Mouse (Mus musculus) lung, postnatal 0 days (tissue): ENCODE measurements around the gene Arrb1. TPM values are rescaled to one million over a fixed set of nuclear protein-coding genes. Genes with fewer than 3 reads are reported as not detected.
A peak's percentile ranks its signal among the peaks of the same experiment; 100 is the strongest.

ENCODE experiments used
- ATAC-seq: fragments of 200-750 bp; cut with Nextera tagmentation; 2 replicates; pipeline ENCODE4 v1.8.0; 2017; ENCODE audit warnings: moderate library complexity
- DNase-seq: peaks from one replicate; pipeline ENCODE4 v3.0.0-alpha.2; 2016; ENCODE audit warnings: low spot score
- H3K27ac ChIP-seq: fragments of 300-500 bp; sonication (generic); 2 replicates; pipeline ENCODE4 v1.5.1; 2014; ENCODE audit warnings: antibody characterized with exemption, mild to moderate bottlenecking, low read length, mixed read lengths
- H3K27me3 ChIP-seq: fragments of 300-500 bp; sonication (generic); replicated peaks from 2 replicates; pipeline ENCODE4 v1.6.1; 2014; ENCODE audit warnings: low read length, mixed read lengths; ENCODE audit not compliant: insufficient read depth
- H3K36me3 ChIP-seq: fragments of 300-500 bp; sonication (generic); 2 replicates; pipeline ENCODE4 v1.6.1; 2014; ENCODE audit warnings: low read length, mixed read lengths; ENCODE audit not compliant: insufficient read depth
- H3K4me1 ChIP-seq: fragments of 300-500 bp; sonication (generic); 2 replicates; pipeline ENCODE4 v1.6.1; 2014; ENCODE audit warnings: antibody characterized with exemption, low read depth, low read length, mixed read lengths; ENCODE audit not compliant: insufficient read depth
- H3K4me2 ChIP-seq: fragments of 300-500 bp; sonication (generic); replicated peaks from 2 replicates; pipeline ENCODE4 v1.6.1; 2014; ENCODE audit warnings: low read depth, mild to moderate bottlenecking, low read length, moderate library complexity, mixed read lengths
- H3K4me3 ChIP-seq: fragments of 300-500 bp; sonication (generic); 2 replicates; pipeline ENCODE4 v1.5.1; 2014; ENCODE audit warnings: low read depth, low read length
- H3K9ac ChIP-seq: fragments of 300-500 bp; sonication (generic); replicated peaks from 2 replicates; pipeline ENCODE4 v1.6.1; 2014; ENCODE audit warnings: low read depth, mild to moderate bottlenecking
- H3K9me3 ChIP-seq: fragments of 300-500 bp; sonication (generic); 2 replicates; pipeline ENCODE4 v1.6.1; 2016; ENCODE audit warnings: low read length, mixed read lengths
- CTCF ChIP-seq: IDR thresholded peaks from 2 replicates; pipeline ENCODE4 v1.5.1; 2016; ENCODE audit warnings: antibody characterized with exemption, mild to moderate bottlenecking
- EP300 ChIP-seq: IDR thresholded peaks from 2 replicates; pipeline ENCODE4 v1.6.1; 2016; ENCODE audit warnings: antibody characterized with exemption, mild to moderate bottlenecking, control low read depth
- WGBS: fragments of 180-500 bp; shearing (Covaris S2); extraction: QIAGEN DNeasy Blood & Tissue Kit; methylation state at CpG from one replicate; pipeline ENCODE4 v1.1.7; 2014; 5-methylcytosine and 5-hydroxymethylcytosine counted together
- polyA plus RNA-seq: library from polyadenylated mRNA; unstranded; fragments of >200 nt; fragmentation: Nextera tagmentation; extraction: Ambion mirVana; gene quantifications from 2 replicates; pipeline ENCODE4 v1.2.1, GENCODE M21; 2015

Arrb1 gene
- polyA plus RNA-seq, 1 experiment from 2014 or later = 21.7 TPM

DNA sequence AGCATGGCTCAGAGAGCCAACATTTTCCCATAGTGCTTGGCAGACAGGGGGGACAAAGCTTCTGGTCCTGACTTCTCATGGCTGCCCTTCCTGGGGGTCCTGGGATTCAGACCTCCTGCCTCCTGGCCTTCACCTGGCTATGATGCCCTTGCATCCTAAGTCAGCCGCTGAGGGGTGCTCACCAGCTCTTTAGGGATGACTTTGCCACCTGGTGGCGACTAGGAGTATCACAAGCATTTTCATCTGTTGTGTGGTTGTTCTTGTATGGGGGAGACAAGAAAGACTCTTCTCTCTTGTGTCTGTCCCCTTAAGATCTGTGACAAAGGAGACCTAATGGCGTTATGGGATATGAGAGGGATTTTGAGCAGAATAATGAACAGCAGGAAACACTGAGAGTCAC is 54.8 kb downstream of the Arrb1 start:
- H3K36me3 ChIP-seq = peaks cover 46% of the 10 kb centered on the region
- no peak overlapping the region for H3K27ac ChIP-seq
- ATAC-seq (0 out of 2 replicates have a peak, but pooled peaks have one; percentile 27), DNase-seq (peak; percentile 71)
- no peaks in the 10 kb centered on the region for H3K9me3 ChIP-seq
- H3K9ac ChIP-seq = no peak overlapping the region
- no peak overlapping the region for H3K4me3 ChIP-seq
- H3K4me2 ChIP-seq = no peak overlapping the region
- no peaks in the 10 kb centered on the region for H3K4me1 ChIP-seq
- H3K27me3 ChIP-seq = no peaks in the 10 kb centered on the region
- TF ChIP-seq EP300 (no peak), CTCF (peak; percentile 89)
- 15% methylated on average over 3 of the region's 3 CpGs for WGBS

DNA sequence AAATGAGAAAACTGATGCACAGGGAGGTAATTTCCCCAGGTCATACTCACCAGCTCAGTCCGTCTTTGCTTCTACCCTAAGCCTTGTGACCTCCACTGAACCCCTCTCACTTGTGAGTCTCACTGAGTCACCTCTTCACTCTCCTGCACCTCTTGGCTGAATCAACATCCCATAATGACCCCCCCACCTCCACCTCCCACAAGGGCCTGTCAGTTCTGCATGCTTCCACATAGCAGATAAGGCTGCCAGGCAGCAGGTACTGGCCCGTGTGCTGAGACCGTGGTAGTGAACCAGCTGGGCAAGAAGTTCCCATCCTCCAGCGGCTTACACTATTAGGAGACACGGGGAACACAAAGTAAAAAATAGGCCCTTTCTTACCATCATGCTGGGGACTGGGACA is 55.4 kb downstream of the Arrb1 start:
- whole genome bisulfite sequencing = 76% methylated on average over 5 of the region's 5 CpGs
- no peak for ATAC-seq

GRCm38 (mm10) chr7:99592669-99593068 is 57.4 kb downstream of the Arrb1 start:
- no peak overlapping the region for H3K4me2 ChIP-seq
- WGBS = 93% methylated on average over 3 of the region's 3 CpGs
- no peak for TF ChIP-seq EP300
- TF ChIP-seq CTCF = no peak
- DNase-seq (no peak), ATAC-seq (no peak)
- no peak overlapping the region for H3K27ac ChIP-seq
- peaks cover 46% of the 10 kb centered on the region for H3K36me3 ChIP-seq
- H3K4me3 ChIP-seq = no peak overlapping the region
- H3K4me1 ChIP-seq = no peaks in the 10 kb centered on the region
- H3K9me3 ChIP-seq = no peaks in the 10 kb centered on the region
- no peak overlapping the region for H3K9ac ChIP-seq
- H3K27me3 ChIP-seq = no peaks in the 10 kb centered on the region

More for the DNA sequence above, 55.4 kb downstream of the Arrb1 start:
- Histone ChIP-seq H3K27ac (no peak overlapping the region), H3K27me3 (no peaks in the 10 kb centered on the region), H3K4me1 (no peaks in the 10 kb centered on the region), H3K4me2 (no peak overlapping the region), H3K9ac (no peak overlapping the region), H3K36me3 (peaks cover 49% of the 10 kb centered on the region), H3K9me3 (no peaks in the 10 kb centered on the region), H3K4me3 (no peak overlapping the region)
- TF ChIP-seq CTCF (no peak), EP300 (no peak)
- DNase-seq = no peak

DNA sequence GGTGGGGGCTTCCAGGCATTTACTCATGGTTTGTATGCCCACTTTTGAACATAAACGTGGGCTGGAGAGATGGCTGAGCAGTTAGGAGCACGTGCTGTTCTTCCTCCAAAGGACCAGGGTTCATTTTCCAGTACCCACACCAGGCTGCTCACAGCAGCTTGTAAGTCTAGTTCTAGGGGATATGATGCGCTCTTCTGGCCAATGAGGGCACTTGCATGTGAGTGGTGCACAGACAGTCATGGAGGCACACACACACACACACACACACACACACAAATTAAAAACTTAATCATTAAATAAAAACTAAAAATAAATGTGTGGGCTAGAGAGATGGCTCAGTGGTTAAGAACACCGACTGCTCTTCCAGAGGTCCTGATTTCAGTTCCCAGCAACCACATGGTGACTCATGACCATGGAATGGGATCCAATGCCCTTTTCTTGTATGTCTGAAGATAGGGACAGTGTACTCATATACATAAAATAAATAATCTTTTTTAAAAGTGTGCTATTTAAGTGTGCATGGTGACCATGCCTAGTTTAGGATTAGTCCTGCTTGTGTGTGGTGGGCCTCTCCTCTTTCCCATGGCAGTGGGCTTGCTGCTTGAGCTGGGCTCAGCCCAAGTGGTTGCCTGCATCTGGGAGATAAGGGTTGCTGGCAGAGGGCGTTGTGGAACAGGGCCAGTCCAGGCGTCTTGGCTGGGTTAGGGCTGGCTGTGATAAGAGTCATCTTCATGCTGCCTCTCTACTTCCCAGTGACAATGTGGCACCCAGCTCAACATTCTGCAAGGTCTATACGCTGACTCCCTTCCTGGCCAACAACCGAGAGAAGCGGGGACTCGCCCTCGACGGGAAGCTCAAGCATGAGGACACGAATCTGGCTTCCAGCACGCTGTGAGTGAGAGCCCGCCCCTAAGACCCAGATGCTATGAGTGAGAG is 58.9 kb downstream of the Arrb1 start:
- H3K36me3 ChIP-seq = peaks cover 36% of the 10 kb centered on the region
- no peak for DNase-seq
- H3K27ac ChIP-seq = no peak overlapping the region
- H3K4me2 ChIP-seq = no peak overlapping the region
- H3K9ac ChIP-seq = no peak overlapping the region
- no peaks in the 10 kb centered on the region for H3K27me3 ChIP-seq
- TF ChIP-seq CTCF (no peak), EP300 (no peak)
- peak; percentile 39 for ATAC-seq
- no peak overlapping the region for H3K4me3 ChIP-seq
- 77% methylated on average over 15 of the region's 15 CpGs for WGBS
- H3K4me1 ChIP-seq = no peaks in the 10 kb centered on the region
- no peaks in the 10 kb centered on the region for H3K9me3 ChIP-seq

DNA sequence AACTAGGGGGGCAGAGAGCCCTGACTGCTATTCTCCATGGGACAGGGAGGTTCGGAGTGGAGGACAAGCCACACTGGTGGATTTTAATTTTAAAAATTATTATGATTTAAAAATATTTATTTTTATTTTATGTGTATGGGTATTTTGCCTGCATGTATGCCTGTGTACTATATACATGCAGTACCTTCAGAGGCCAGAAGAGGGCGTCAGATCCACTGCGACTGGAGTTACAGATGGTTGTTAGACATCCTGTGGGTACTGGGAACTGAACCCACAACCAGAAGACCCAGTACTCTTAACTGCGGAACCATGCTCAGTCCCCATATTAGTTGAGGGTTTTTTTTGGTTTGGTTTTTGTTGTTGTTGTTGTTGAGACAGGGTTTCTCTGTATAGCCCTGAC is 63.5 kb downstream of the Arrb1 start:
- 78% methylated on average over 4 of the region's 4 CpGs for WGBS
- no peak for ATAC-seq

GRCm38 (mm10) chr7:99603875-99604662 is 68.8 kb downstream of the Arrb1 start:
- Histone ChIP-seq H3K4me1 (no peaks in the 10 kb centered on the region), H3K9me3 (no peaks in the 10 kb centered on the region), H3K27ac (no peak overlapping the region), H3K9ac (no peak overlapping the region), H3K4me2 (no peak overlapping the region), H3K4me3 (no peak overlapping the region), H3K27me3 (no peaks in the 10 kb centered on the region), H3K36me3 (peaks cover 20% of the 10 kb centered on the region; the same call in 1 of the 2 replicates)
- TF ChIP-seq CTCF = no peak
- no peak for TF ChIP-seq EP300
- DNase-seq (no peak), ATAC-seq (no peak)
- WGBS = 75% methylated on average over 8 of the region's 8 CpGs

More for the DNA sequence above, 63.5 kb downstream of the Arrb1 start:
- Histone ChIP-seq H3K9ac (no peak overlapping the region), H3K27ac (no peak overlapping the region), H3K36me3 (peaks cover 28% of the 10 kb centered on the region; the same call in 1 of the 2 replicates), H3K27me3 (no peaks in the 10 kb centered on the region), H3K4me1 (no peaks in the 10 kb centered on the region), H3K4me3 (no peak overlapping the region), H3K9me3 (no peaks in the 10 kb centered on the region), H3K4me2 (no peak overlapping the region)
- DNase-seq = no peak
- TF ChIP-seq CTCF (peak; percentile 50), EP300 (no peak)
